Mouse (Mus musculus) thymus, adult 2 months (tissue): Measurements from ENCODE around the gene Cox10.

Experiments
- CTCF ChIP-seq: fragments of 200-500 bp; IDR thresholded peaks from 2 replicates; pipeline ENCODE4 v1.5.1; 2012; ENCODE audit warnings: mild to moderate bottlenecking, control low read depth, low read length, moderate library complexity, borderline replicate concordance; ENCODE audit not compliant: control insufficient read depth, poor library complexity, insufficient read depth; ENCODE audit errors: extremely low read depth
- POLR2A ChIP-seq: fragments of 200-500 bp; IDR thresholded peaks from 2 replicates; pipeline ENCODE4 v1.6.1; 2012; ENCODE audit warnings: mild to moderate bottlenecking, low read length, control low read depth, moderate library complexity; ENCODE audit not compliant: control insufficient read depth, poor library complexity, insufficient read depth; ENCODE audit errors: extremely low read depth

- TF ChIP-seq CTCF: no peak
- no peak for TF ChIP-seq POLR2A
These were observed 107.8 kb downstream of the Cox10 start for GRCm38 (mm10) chr11:63971462-63971861.
